Mouse (Mus musculus) hindbrain, embryonic 14.5 days (tissue): Measurements from ENCODE around the gene Nhsl2. TPM values are rescaled to one million over a fixed set of nuclear protein-coding genes. Genes with fewer than 3 reads are reported as not detected.

Experiments used
- ATAC-seq: fragments of 200-750 bp; cut with Nextera tagmentation; 2 replicates; pipeline ENCODE4 v1.8.0; 2017; ENCODE audit warnings: moderate number of reproducible peaks, mild to moderate bottlenecking, moderate TSS enrichment, moderate library complexity; ENCODE audit not compliant: low FRiP score
- DNase-seq: peaks from one replicate; pipeline ENCODE4 v3.0.0-alpha.2; 2015; ENCODE audit warnings: low spot score
- H3K27ac ChIP-seq: fragments of 300-500 bp; sonication (generic); 2 replicates; pipeline ENCODE4 v1.5.1; 2014; ENCODE audit warnings: mild to moderate bottlenecking, moderate library complexity
- H3K27me3 ChIP-seq: fragments of 300-500 bp; sonication (generic); 2 replicates; pipeline ENCODE4 v1.6.1; 2014; ENCODE audit warnings: mild to moderate bottlenecking, low read length, mixed read lengths; ENCODE audit not compliant: control insufficient read depth, insufficient read depth
- H3K36me3 ChIP-seq: fragments of 300-500 bp; sonication (generic); replicated peaks from 2 replicates; pipeline ENCODE4 v1.6.1; 2014; ENCODE audit not compliant: control insufficient read depth, insufficient read depth
- H3K4me1 ChIP-seq: fragments of 300-500 bp; sonication (generic); replicated peaks from 2 replicates; pipeline ENCODE4 v1.6.1; 2014; ENCODE audit warnings: antibody characterized with exemption, low read length, mixed read lengths; ENCODE audit not compliant: control insufficient read depth, insufficient read depth
- H3K4me2 ChIP-seq: fragments of 300-500 bp; sonication (generic); replicated peaks from 2 replicates; pipeline ENCODE4 v1.6.1; 2014; ENCODE audit warnings: mild to moderate bottlenecking, moderate library complexity
- H3K4me3 ChIP-seq: fragments of 300-500 bp; sonication (generic); replicated peaks from 2 replicates; pipeline ENCODE4 v1.5.1; 2014; ENCODE audit warnings: mild to moderate bottlenecking, low read length
- H3K9ac ChIP-seq: fragments of 300-500 bp; sonication (generic); 2 replicates; pipeline ENCODE4 v1.6.1; 2014
- H3K9me3 ChIP-seq: fragments of 300-500 bp; sonication (generic); 2 replicates; pipeline ENCODE4 v1.6.1; 2016; ENCODE audit warnings: low read length; ENCODE audit not compliant: control insufficient read depth
- WGBS: fragments of 180-500 bp; shearing (Covaris S2); extraction: QIAGEN DNeasy Blood & Tissue Kit; methylation state at CpG from one replicate; pipeline ENCODE4 v1.1.7; 2014; 5-methylcytosine and 5-hydroxymethylcytosine counted together
- polyA plus RNA-seq: library from polyadenylated mRNA; unstranded; fragments of >200 nt; fragmentation: Nextera tagmentation; extraction: Ambion mirVana; gene quantifications from 2 replicates; pipeline ENCODE4 v1.2.1, GENCODE M21; 2014

Gene Nhsl2
- polyA plus RNA-seq, 1 experiment from 2014 or later = 7.0 TPM

GRCm38 (mm10) chrX:101889813-101890469, 40.8 kb downstream of the Nhsl2 start:
- WGBS = 78% methylated on average over 4 of the region's 4 CpGs
- Histone ChIP-seq H3K9ac (no peak overlapping the region), H3K36me3 (no peaks in the 10 kb centered on the region), H3K27me3 (peaks cover 8% of the 10 kb centered on the region; the same call in 1 of the 2 replicates), H3K4me2 (no peak overlapping the region), H3K4me3 (no peak overlapping the region), H3K9me3 (no peaks in the 10 kb centered on the region), H3K4me1 (no peaks in the 10 kb centered on the region), H3K27ac (no peak overlapping the region)
- ATAC-seq = no peak
- no peak for DNase-seq

GRCm38 (mm10) chrX:101893796-101894195, 44.6 kb downstream of the Nhsl2 start:
- DNase-seq = no peak
- Histone ChIP-seq H3K9me3 (no peaks in the 10 kb centered on the region), H3K4me1 (no peaks in the 10 kb centered on the region), H3K27ac (no peak overlapping the region), H3K27me3 (peaks cover 18% of the 10 kb centered on the region; the same call in 1 of the 2 replicates), H3K9ac (no peak overlapping the region), H3K4me3 (no peak overlapping the region), H3K36me3 (no peaks in the 10 kb centered on the region), H3K4me2 (no peak overlapping the region)
- no peak for ATAC-seq
- WGBS = 92% methylated on average over 7 of the region's 7 CpGs

- H3K4me3 ChIP-seq = no peak overlapping the region
- DNase-seq (no peak), ATAC-seq (no peak)
- H3K36me3 ChIP-seq = no peaks in the 10 kb centered on the region
- H3K27ac ChIP-seq = no peak overlapping the region
- no peaks in the 10 kb centered on the region for H3K9me3 ChIP-seq
- WGBS = 59% methylated on average over 4 of the region's 4 CpGs
- no peak overlapping the region for H3K4me2 ChIP-seq
- no peak overlapping the region for H3K9ac ChIP-seq
- H3K4me1 ChIP-seq = no peaks in the 10 kb centered on the region
- peaks cover 21% of the 10 kb centered on the region; the same call in 1 of the 2 replicates for H3K27me3 ChIP-seq
Measured at GRCm38 (mm10) chrX:101898341-101898740, 49.2 kb downstream of the Nhsl2 start.

- Histone ChIP-seq H3K27me3 (peaks cover 11% of the 10 kb centered on the region; the same call in 1 of the 2 replicates), H3K27ac (no peak overlapping the region)
- WGBS = 71% methylated on average over 7 of the region's 7 CpGs
Measured at GRCm38 (mm10) chrX:101901806-101902490, 52.8 kb downstream of the Nhsl2 start.

GRCm38 (mm10) chrX:101902597-101902996, 53.4 kb downstream of the Nhsl2 start:
- H3K36me3 ChIP-seq = no peaks in the 10 kb centered on the region
- H3K4me1 ChIP-seq = no peaks in the 10 kb centered on the region
- WGBS = 67% methylated on average over 4 of the region's 4 CpGs
- peaks cover 12% of the 10 kb centered on the region; the same call in 1 of the 2 replicates for H3K27me3 ChIP-seq
- no peaks in the 10 kb centered on the region for H3K9me3 ChIP-seq
- H3K4me3 ChIP-seq = no peak overlapping the region
- DNase-seq (no peak), ATAC-seq (no peak)
- no peak overlapping the region for H3K9ac ChIP-seq
- no peak overlapping the region for H3K27ac ChIP-seq
- H3K4me2 ChIP-seq = no peak overlapping the region

More at GRCm38 (mm10) chrX:101901806-101902490, 52.8 kb downstream of the Nhsl2 start:
- Histone ChIP-seq H3K4me2 (no peak overlapping the region), H3K4me3 (no peak overlapping the region), H3K9ac (no peak overlapping the region), H3K36me3 (no peaks in the 10 kb centered on the region), H3K4me1 (no peaks in the 10 kb centered on the region), H3K9me3 (no peaks in the 10 kb centered on the region)
- ATAC-seq (no peak), DNase-seq (no peak)

GRCm38 (mm10) chrX:101907301-101907700, 58.1 kb downstream of the Nhsl2 start:
- no peak for ATAC-seq
- DNase-seq = no peak
- H3K36me3 ChIP-seq = no peaks in the 10 kb centered on the region
- no peak overlapping the region for H3K9ac ChIP-seq
- no peak overlapping the region for H3K4me2 ChIP-seq
- H3K27ac ChIP-seq = no peak overlapping the region
- H3K4me3 ChIP-seq = no peak overlapping the region
- 69% methylated on average over 5 of the region's 5 CpGs for WGBS
- no peaks in the 10 kb centered on the region for H3K4me1 ChIP-seq
- peaks cover 16% of the 10 kb centered on the region for H3K27me3 ChIP-seq
- H3K9me3 ChIP-seq = no peaks in the 10 kb centered on the region

- Histone ChIP-seq H3K27ac (no peak overlapping the region), H3K4me2 (no peak overlapping the region), H3K4me3 (no peak overlapping the region), H3K9me3 (no peaks in the 10 kb centered on the region), H3K4me1 (no peaks in the 10 kb centered on the region), H3K36me3 (no peaks in the 10 kb centered on the region), H3K27me3 (peaks cover 8% of the 10 kb centered on the region; the same call in 1 of the 2 replicates), H3K9ac (no peak overlapping the region)
- WGBS = 74% methylated on average over 2 of the region's 2 CpGs
- DNase-seq = peak; percentile 29
- ATAC-seq = peak; percentile 79; the same call in 1 of the 2 replicates
Measured at GRCm38 (mm10) chrX:101929131-101929530, 79.9 kb downstream of the Nhsl2 start.

- no peaks in the 10 kb centered on the region for H3K4me1 ChIP-seq
- WGBS = 90% methylated on average over 6 of the region's 6 CpGs
- no peak overlapping the region for H3K4me2 ChIP-seq
- H3K27ac ChIP-seq = no peak overlapping the region
- ATAC-seq (no peak), DNase-seq (no peak)
- H3K27me3 ChIP-seq = peaks cover 8% of the 10 kb centered on the region; the same call in 1 of the 2 replicates
- no peak overlapping the region for H3K9ac ChIP-seq
- no peaks in the 10 kb centered on the region for H3K9me3 ChIP-seq
- no peak overlapping the region for H3K4me3 ChIP-seq
- H3K36me3 ChIP-seq = no peaks in the 10 kb centered on the region
Measured at GRCm38 (mm10) chrX:101930301-101930700, 81.1 kb downstream of the Nhsl2 start.

GRCm38 (mm10) chrX:101931016-101931415, 81.8 kb downstream of the Nhsl2 start:
- no peaks in the 10 kb centered on the region for H3K9me3 ChIP-seq
- ATAC-seq = no peak
- H3K27ac ChIP-seq = no peak overlapping the region
- H3K36me3 ChIP-seq = no peaks in the 10 kb centered on the region
- H3K27me3 ChIP-seq = peaks cover 10% of the 10 kb centered on the region; the same call in 1 of the 2 replicates
- no peak overlapping the region for H3K4me2 ChIP-seq
- H3K9ac ChIP-seq = no peak overlapping the region
- DNase-seq = no peak
- H3K4me1 ChIP-seq = no peaks in the 10 kb centered on the region
- H3K4me3 ChIP-seq = no peak overlapping the region
- 85% methylated on average over 5 of the region's 5 CpGs for WGBS
